Comparison of ENCODE assay signal across 8 mouse cellular contexts in the genomic region with DNA sequence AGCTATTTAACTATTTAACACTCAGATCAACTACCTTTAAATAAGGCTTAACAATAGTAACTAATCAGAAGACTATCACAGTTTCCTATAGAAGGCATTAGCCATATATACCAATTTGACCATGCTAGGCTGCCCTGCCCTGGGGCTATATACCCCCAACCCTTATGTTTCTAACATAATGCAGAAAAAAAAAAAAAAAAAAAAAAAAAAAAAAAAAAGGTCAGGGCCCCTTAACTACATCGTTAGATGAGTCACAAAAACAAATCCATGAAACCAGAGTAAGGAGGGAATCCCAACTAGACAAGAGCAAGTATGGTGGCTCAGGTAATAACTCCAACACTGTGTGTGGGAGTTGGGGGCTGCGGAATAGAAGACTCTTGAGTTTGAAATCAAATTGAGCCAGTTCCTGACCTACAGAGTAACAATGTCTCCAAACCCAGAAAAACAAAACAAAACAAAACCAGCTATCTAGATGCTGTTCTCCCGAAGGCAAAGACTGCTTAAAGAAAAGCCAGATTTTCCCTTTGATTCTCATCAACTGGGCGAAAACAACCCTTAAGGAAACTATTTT. TPM values are rescaled to one million over a fixed set of nuclear protein-coding genes. Genes with fewer than 3 reads are reported as not detected.
DNase-seq lines count a peak whose midpoint lies in the region; ATAC-seq and TF ChIP-seq lines count a peak whose summit lies in the region.

No protein-coding gene starts in this region.

- no peaks in the 10 kb centered on the region for H3K27me3 ChIP-seq in embryonic facial prominence, embryonic 12.5 days
- H3K27me3 ChIP-seq in intestine, embryonic 16.5 days (replicated peaks; ENCODE audit: control insufficient read depth, insufficient read depth, low read length): no peaks in the 10 kb centered on the region
- no peaks in the 10 kb centered on the region for H3K27me3 ChIP-seq in neural tube, embryonic 14.5 days (ENCODE audit: control insufficient read depth, insufficient read depth, low read length)
- H3K27me3 ChIP-seq in cerebellum, adult 2 months (ENCODE audit: control insufficient read depth, insufficient read depth, low read length): no peaks in the 10 kb centered on the region

- H3K4me1 ChIP-seq in lung, adult 2 months (ENCODE audit: control insufficient read depth, insufficient read depth, low read length): peaks cover 2% of the 10 kb centered on the region; the same call in 1 of the 2 replicates
- H3K4me1 ChIP-seq in embryonic facial prominence, embryonic 12.5 days: peaks cover 7% of the 10 kb centered on the region; the same call in 1 of the 2 replicates
- H3K4me1 ChIP-seq in intestine, embryonic 16.5 days (ENCODE audit: control insufficient read depth, insufficient read depth, low read length): peaks cover 2% of the 10 kb centered on the region; the same call in 1 of the 2 replicates
- H3K4me1 ChIP-seq in neural tube, embryonic 14.5 days (ENCODE audit: control insufficient read depth, insufficient read depth, low read length): peaks cover 12% of the 10 kb centered on the region; the same call in 1 of the 2 replicates
- H3K4me1 ChIP-seq in cerebellum, adult 2 months (ENCODE audit: control insufficient read depth, insufficient read depth, low read length): no peaks in the 10 kb centered on the region

- H3K9me3 ChIP-seq in embryonic facial prominence, embryonic 12.5 days: no peaks in the 10 kb centered on the region
- H3K9me3 ChIP-seq in intestine, embryonic 16.5 days (ENCODE audit: control insufficient read depth, low read length): no peaks in the 10 kb centered on the region
- no peaks in the 10 kb centered on the region for H3K9me3 ChIP-seq in neural tube, embryonic 14.5 days (ENCODE audit: control insufficient read depth, low read length)

- peak overlapping the region; percentile 67 for H3K4me3 ChIP-seq in lung, adult 2 months (replicated peaks; ENCODE audit: extremely low read depth, low read depth, low read length)
- H3K4me3 ChIP-seq in embryonic facial prominence, embryonic 12.5 days: peak overlapping the region; percentile 81
- peak overlapping the region; percentile 74 for H3K4me3 ChIP-seq in intestine, embryonic 16.5 days (ENCODE audit: low read length)
- H3K4me3 ChIP-seq in neural tube, embryonic 14.5 days (ENCODE audit: low read depth, low read length): peak overlapping the region; percentile 72
- no peak overlapping the region for H3K4me3 ChIP-seq in cerebellum, adult 2 months (replicated peaks; ENCODE audit: insufficient read depth, low read depth, low read length)

- peaks cover 2% of the 10 kb centered on the region; the same call in 1 of the 2 replicates for H3K36me3 ChIP-seq in embryonic facial prominence, embryonic 12.5 days
- H3K36me3 ChIP-seq in intestine, embryonic 16.5 days (ENCODE audit: control insufficient read depth, insufficient read depth, low read length): no peaks in the 10 kb centered on the region
- no peaks in the 10 kb centered on the region; the same call in 1 of the 2 replicates for H3K36me3 ChIP-seq in neural tube, embryonic 14.5 days (ENCODE audit: control insufficient read depth, insufficient read depth, low read length)

- TF ChIP-seq POLR2A in lung, adult 2 months (IDR thresholded peaks at IDR 0.05; ENCODE audit: borderline replicate concordance, extremely low read depth, low read depth, low read length): no peak
- no peak for TF ChIP-seq POLR2A in cerebellum, adult 2 months (IDR thresholded peaks at IDR 0.05; ENCODE audit: borderline replicate concordance, insufficient read depth, low read length)

- no peak for TF ChIP-seq CTCF in lung, adult 2 months (IDR thresholded peaks at IDR 0.05; ENCODE audit: insufficient read depth, low read length)
- no peak for TF ChIP-seq CTCF in cerebellum, adult 2 months (IDR thresholded peaks at IDR 0.05; ENCODE audit: borderline replicate concordance, insufficient read depth, low read depth, low read length)

- ATAC-seq in embryonic facial prominence, embryonic 12.5 days (ENCODE audit: insufficient number of reproducible peaks, insufficient read depth, low FRiP score, low TSS enrichment): no peak
- no peak for ATAC-seq in intestine, embryonic 16.5 days
- no peak for ATAC-seq in neural tube, embryonic 14.5 days (ENCODE audit: low read depth)

- no peak for DNase-seq in lung, adult 2 months
- no peak for DNase-seq in lung, postnatal 36 days
- DNase-seq in cerebellum, adult 2 months: no peak
- DNase-seq in cerebellum, adult 18-20 months: no peak
- DNase-seq in adrenal gland, adult 2 months: no peak

- H3K4me2 ChIP-seq in embryonic facial prominence, embryonic 12.5 days (replicated peaks): peak overlapping the region; percentile 69
- peak overlapping the region; percentile 70 for H3K4me2 ChIP-seq in intestine, embryonic 16.5 days (ENCODE audit: low read depth, low read length)
- H3K4me2 ChIP-seq in neural tube, embryonic 14.5 days (ENCODE audit: low read depth, low read length): peak overlapping the region; percentile 91

- H3K27ac ChIP-seq in embryonic facial prominence, embryonic 12.5 days: no peak overlapping the region
- H3K27ac ChIP-seq in intestine, embryonic 16.5 days (ENCODE audit: low read length): no peak overlapping the region
- no peak overlapping the region for H3K27ac ChIP-seq in neural tube, embryonic 14.5 days (ENCODE audit: low read depth, low read length)
- no peak overlapping the region for H3K27ac ChIP-seq in cerebellum, adult 2 months (ENCODE audit: insufficient read depth, low read length)

- 2% methylated on average over 4 of the region's 4 CpGs for WGBS in lung, adult 2 months
- WGBS in embryonic facial prominence, embryonic 12.5 days: 2% methylated on average over 4 of the region's 4 CpGs
- 2% methylated on average over 4 of the region's 4 CpGs for WGBS in intestine, embryonic 16.5 days
- 4% methylated on average over 4 of the region's 4 CpGs for WGBS in neural tube, embryonic 14.5 days
- 3% methylated on average over 4 of the region's 4 CpGs for WGBS in cerebellum, adult 2 months

- H3K9ac ChIP-seq in embryonic facial prominence, embryonic 12.5 days: peak overlapping the region; percentile 56
- H3K9ac ChIP-seq in intestine, embryonic 16.5 days (ENCODE audit: low read depth, low read length): peak overlapping the region; percentile 60
- no peak overlapping the region for H3K9ac ChIP-seq in neural tube, embryonic 14.5 days (replicated peaks; ENCODE audit: low read depth, low read length)

RNA-seq across cellular contexts. Expression of a gene that starts 0.7 kb away (rescaled TPM):
- 0.28 TPM in 1 of 2 replicates, not detected in the other for polyA plus RNA-seq in lung, adult 2 months (2012; rRNA removed)
- polyA plus RNA-seq in embryonic facial prominence, embryonic 12.5 days (2016; fragmentation: Nextera tagmentation; extraction: Ambion mirVana): 26.9 and 29.2 TPM in 2 replicates
- 18.0 and 19.9 TPM in 2 replicates for polyA plus RNA-seq in intestine, embryonic 16.5 days (2015; fragmentation: Nextera tagmentation; extraction: Ambion mirVana)
- 5.5 and 5.7 TPM in 2 replicates for polyA plus RNA-seq in neural tube, embryonic 14.5 days (2014; fragmentation: Nextera tagmentation; extraction: Ambion mirVana)
- polyA plus RNA-seq in cerebellum, adult 2 months (2012; rRNA removed): 0.98 and 1.2 TPM in 2 replicates
- 1 to 10 TPM in 1 of 2 experiments, under 1 TPM in 1; 0.79 to 1.0 TPM for total RNA-seq in adrenal gland, adult 2 months (2021)
- 0.12 and 0.39 TPM in 2 replicates for polyA plus RNA-seq in adrenal gland, adult 2 months (2012; rRNA removed)

RNA-seq across cellular contexts. Expression of a gene that starts 1.0 kb away (rescaled TPM):
- polyA plus RNA-seq in lung, adult 2 months (2012; rRNA removed): 0.81 and 1.4 TPM in 2 replicates
- polyA plus RNA-seq in embryonic facial prominence, embryonic 12.5 days (2016; fragmentation: Nextera tagmentation; extraction: Ambion mirVana): 20.0 and 22.8 TPM in 2 replicates
- polyA plus RNA-seq in intestine, embryonic 16.5 days (2015; fragmentation: Nextera tagmentation; extraction: Ambion mirVana): 12.3 and 13.4 TPM in 2 replicates
- 16.9 and 19.3 TPM in 2 replicates for polyA plus RNA-seq in neural tube, embryonic 14.5 days (2014; fragmentation: Nextera tagmentation; extraction: Ambion mirVana)
- polyA plus RNA-seq in cerebellum, adult 2 months (2012; rRNA removed): 10.1 and 10.7 TPM in 2 replicates
- total RNA-seq in adrenal gland, adult 2 months (2021): 10 to 100 TPM; 21.7 to 33.0 TPM
- 0.19 and 0.22 TPM in 2 replicates for polyA plus RNA-seq in adrenal gland, adult 2 months (2012; rRNA removed)

RNA-seq across cellular contexts. Expression of a gene that starts 30.0 kb away (rescaled TPM):
- polyA plus RNA-seq in lung, adult 2 months (2012; rRNA removed): 10.4 and 17.4 TPM in 2 replicates
- 70.9 and 80.7 TPM in 2 replicates for polyA plus RNA-seq in embryonic facial prominence, embryonic 12.5 days (2016; fragmentation: Nextera tagmentation; extraction: Ambion mirVana)
- polyA plus RNA-seq in intestine, embryonic 16.5 days (2015; fragmentation: Nextera tagmentation; extraction: Ambion mirVana): 79.7 and 82.2 TPM in 2 replicates
- polyA plus RNA-seq in neural tube, embryonic 14.5 days (2014; fragmentation: Nextera tagmentation; extraction: Ambion mirVana): 59.3 and 59.8 TPM in 2 replicates
- polyA plus RNA-seq in cerebellum, adult 2 months (2012; rRNA removed): 45.5 and 46.4 TPM in 2 replicates
- 10 to 100 TPM; 65.8 to 78.3 TPM for total RNA-seq in adrenal gland, adult 2 months (2021)
- polyA plus RNA-seq in adrenal gland, adult 2 months (2012; rRNA removed): 6.6 and 9.3 TPM in 2 replicates

RNA-seq across cellular contexts. Expression of a gene that starts 44.0 kb away (rescaled TPM):
- polyA plus RNA-seq in lung, adult 2 months (2012; rRNA removed): 28.7 and 53.1 TPM in 2 replicates
- 56.6 and 64.5 TPM in 2 replicates for polyA plus RNA-seq in embryonic facial prominence, embryonic 12.5 days (2016; fragmentation: Nextera tagmentation; extraction: Ambion mirVana)
- 58.7 and 60.5 TPM in 2 replicates for polyA plus RNA-seq in intestine, embryonic 16.5 days (2015; fragmentation: Nextera tagmentation; extraction: Ambion mirVana)
- 1.2 and 13.1 TPM in 2 replicates for polyA plus RNA-seq in neural tube, embryonic 14.5 days (2014; fragmentation: Nextera tagmentation; extraction: Ambion mirVana)
- 2.2 and 4.6 TPM in 2 replicates for polyA plus RNA-seq in cerebellum, adult 2 months (2012; rRNA removed)
- 10 to 100 TPM; 60.1 to 64.3 TPM for total RNA-seq in adrenal gland, adult 2 months (2021)
- polyA plus RNA-seq in adrenal gland, adult 2 months (2012; rRNA removed): 2.1 and 3.2 TPM in 2 replicates
